Mouse (Mus musculus): ENCODE results near the gene Myo3a.

Gene Myo3a

DNA sequence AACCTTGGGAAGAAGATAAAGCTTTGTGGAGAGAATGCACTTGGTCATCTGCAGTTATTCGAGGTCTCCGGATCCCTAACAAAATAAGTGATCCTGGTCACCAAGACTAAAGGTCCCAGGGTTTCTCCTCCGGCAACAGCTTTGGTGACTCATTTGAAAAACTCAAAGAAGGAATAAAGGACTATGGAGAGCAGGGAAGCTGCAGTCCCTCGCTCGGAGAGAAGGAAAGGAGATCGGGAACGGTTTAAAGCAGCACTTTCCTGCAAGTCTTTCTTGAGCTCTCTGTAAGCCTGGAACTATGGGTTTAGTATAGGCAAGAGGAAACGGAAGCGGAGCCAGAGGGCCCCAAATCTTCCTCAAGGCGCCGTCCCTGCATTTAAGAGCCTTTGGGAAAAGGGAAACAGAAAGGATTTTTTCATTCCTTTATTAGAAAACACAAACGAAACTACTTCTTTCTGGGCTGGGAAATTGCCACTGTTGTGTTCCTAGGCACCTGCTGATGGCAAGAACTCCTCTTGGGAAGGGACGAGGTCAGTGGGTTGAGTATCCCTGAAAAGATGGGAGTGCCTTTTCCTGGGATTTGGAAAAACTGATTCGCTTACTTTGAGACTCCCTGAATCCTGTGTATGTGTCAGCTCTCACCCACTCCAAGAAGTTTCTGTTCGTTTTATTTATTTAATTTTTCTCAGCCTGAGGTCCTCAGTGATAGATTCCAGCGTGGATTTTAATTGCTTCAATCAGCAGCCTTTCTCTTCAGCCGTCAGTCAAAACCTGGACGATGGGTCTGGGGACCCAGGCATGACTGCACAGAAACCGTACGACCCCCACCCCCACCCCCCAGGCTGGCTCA lies 393.9 kb downstream of the Myo3a start:
- no peak for DNase-seq (ENCODE audit: low spot score in 2 of 2)

DNA sequence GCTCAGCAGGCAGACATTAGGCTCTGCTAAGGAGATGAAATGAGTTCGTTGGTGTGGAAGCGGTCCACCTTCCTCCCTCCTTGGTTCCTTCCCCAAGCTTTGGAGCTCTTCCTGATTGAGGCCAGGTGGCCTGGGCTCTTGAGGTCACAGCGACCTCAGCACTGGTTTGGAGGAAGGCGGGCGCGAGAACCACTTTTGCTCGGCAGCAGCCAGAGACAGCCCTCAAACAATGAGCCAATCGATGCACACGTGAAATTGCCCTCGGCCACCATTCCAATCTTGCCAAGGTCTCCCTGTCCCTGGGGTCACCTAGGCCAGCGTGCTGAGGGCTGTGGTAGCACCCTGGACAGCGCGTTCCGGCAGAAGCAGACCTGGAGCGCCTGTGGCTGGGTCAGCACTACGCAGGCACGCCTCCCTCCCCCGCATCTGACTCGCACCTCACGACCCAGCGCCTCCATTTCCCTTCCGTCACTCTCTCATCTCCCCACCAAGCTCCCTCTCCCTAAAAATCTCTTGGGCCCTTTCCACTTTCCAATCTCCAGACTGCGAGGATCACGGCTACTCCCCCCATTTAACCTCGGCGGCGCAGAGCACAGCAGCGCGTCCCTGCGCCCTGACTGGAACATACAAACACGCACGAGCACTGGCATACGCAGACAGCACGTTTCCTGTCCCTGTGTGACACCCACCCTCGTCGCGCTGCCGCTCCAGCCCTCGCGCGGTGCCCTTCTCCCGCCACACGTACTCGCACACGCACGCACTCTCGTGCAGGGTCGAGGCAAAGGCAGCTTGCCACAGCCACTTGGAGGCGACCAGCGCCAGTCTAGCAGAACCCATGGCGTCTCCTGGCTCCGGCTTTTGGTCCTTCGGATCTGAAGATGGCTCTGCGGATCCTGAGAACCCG lies 394.8 kb downstream of the Myo3a start, which contains the start of gene Gad2:
TSS of gene Gad2 (plus strand) at position 378 of the 904 bp plus-strand sequence.
- peak; percentile 13 to 32 for DNase-seq (ENCODE audit: low spot score in 2 of 2)

DNA sequence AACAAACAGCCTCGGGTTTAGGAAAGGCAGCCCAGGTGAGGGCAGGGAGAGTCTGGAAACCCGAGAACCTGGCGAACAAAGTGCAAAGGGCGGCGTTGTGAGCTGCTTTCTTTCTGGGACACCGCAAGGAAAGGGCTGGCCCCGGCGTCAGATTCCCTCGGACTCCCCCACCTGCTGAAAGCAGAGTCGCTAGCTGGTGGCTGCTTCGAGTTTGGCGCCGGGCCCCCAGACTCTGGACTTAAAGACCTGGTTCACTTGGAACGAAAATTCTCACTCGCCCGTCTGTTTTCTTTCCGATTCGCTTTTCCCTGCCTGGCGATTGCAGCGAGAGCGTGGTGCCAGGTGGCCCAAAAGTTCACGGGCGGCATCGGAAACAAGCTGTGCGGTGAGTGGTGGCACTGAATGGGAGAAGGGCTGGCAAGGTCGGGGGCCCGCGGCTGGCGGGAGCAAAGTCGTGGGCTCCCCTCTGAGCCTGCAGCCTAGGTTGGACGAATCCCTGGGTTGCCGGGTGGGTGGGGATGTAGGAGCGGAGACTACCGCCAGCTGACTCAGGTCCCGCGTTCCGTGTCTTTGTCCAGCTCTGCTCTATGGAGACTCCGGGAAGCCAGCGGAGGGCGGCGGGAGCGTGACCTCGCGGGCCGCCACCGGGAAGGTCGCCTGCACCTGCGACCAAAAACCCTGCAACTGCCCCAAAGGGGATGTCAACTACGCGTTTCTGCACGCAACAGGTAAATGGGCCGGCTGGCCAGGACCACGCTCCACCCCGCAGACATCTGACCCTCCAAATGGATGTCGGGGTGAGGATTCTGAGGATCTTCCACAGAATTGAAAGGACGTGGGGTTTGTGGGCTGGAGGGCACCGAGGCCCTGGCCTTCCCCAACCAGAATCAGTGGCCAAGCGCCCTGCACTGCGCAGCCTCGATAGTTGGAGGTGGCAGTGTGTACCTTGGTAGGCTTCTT lies 396.1 kb downstream of the Myo3a start:
- DNase-seq (ENCODE audit: low spot score in 2 of 2) = no peak

DNA sequence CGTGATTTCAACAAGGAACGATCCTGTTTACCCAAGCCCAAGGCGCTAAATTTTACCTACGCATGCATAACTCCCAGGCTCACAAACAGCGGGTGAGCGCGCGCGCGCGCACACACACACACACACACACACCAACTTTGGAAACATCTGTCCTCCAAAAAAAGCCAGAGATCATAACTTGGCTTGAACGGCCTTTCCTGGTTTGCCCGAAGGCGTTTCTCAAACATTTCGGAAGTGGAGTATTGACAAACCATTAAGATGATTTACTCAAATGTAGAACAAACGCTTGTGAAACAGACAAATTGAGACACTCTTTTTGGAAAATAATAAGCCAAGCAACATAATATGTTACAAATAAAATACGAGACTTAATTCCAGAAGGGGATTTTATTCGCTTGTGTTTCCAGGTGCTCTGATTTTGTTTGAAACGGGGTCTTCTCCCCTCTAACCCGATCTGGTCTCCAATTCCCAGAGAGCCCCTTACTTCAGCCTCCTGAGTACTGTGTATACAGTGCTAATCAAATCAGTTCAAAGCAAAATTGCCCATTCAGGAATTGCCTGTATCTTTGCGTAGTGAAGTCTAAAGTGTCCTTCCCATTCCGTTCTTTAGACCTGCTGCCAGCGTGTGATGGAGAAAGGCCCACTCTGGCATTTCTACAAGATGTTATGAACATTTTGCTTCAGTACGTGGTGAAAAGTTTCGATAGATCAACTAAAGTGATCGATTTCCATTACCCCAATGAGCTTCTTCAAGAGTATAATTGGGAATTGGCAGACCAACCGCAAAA lies 397.1 kb downstream of the Myo3a start:
- no peak for DNase-seq (ENCODE audit: low spot score in 2 of 2)

DNA sequence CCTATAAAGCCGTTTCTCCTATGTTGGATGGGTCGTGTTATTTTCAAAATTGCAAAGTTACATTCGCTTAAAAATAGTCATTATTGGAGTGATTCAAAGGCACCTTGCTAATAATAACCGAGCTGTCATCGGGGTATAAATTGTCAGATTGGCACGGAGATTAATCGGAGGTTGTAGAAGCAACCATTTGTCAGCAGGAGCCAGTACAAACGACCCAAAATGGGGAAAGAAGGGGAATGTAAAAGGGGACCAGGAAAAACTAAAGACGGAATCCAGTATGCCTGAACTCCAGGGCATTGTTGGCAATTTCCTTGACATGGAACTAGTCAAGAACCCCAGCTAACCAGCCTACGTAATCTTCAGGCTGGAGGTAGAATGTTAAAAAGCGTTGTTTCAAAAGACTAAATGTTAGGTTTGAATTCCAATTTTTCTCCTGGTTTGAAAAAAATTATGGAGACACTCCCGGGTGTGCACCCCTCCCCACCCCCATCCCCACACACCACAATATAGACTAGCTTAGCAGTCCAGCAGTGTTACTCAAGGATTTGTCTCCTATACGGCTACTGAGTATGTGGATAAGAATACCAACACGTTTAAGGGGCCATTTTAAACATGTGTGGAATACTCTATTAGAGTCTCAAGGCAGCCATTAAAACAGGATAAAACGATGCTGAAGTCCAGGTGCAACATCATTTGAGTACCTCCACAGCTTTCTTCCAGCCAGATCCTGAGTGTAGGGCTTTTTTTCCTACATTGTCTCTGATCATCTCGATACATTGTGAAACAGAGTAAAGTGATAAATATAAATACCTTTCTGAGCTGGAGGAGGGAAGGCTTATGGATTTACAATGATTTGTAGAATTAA lies 398.0 kb downstream of the Myo3a start:
- DNase-seq (ENCODE audit: low spot score in 2 of 2) = no peak

DNA sequence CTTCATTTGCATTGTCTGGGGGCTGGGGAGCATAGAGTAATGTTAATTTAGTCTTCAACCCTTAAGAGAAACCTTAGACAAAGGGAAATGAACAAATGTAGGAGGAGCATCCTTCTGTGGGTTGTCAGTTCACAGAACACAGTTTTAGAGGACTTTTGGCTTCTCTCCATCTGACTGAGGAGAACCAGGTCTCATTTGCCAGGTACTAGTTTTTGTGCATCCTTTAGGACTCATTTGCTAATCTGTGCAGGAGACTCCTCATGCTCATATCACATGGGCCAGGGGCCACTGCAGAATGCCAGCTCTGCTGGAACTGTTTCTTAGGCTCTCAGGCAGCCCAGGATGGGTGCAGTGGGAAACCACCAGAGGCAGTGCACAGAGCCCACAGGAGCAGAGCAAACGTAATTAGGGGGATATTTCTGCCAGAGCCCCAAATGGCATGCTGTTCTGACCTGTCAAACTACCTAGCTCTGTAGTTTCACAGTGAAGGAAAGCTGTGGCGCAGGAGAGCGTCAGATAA lies 399.9 kb downstream of the Myo3a start:
- DNase-seq (ENCODE audit: low spot score in 2 of 2) = peak in 1 of 2 experiments; percentile 19

DNA sequence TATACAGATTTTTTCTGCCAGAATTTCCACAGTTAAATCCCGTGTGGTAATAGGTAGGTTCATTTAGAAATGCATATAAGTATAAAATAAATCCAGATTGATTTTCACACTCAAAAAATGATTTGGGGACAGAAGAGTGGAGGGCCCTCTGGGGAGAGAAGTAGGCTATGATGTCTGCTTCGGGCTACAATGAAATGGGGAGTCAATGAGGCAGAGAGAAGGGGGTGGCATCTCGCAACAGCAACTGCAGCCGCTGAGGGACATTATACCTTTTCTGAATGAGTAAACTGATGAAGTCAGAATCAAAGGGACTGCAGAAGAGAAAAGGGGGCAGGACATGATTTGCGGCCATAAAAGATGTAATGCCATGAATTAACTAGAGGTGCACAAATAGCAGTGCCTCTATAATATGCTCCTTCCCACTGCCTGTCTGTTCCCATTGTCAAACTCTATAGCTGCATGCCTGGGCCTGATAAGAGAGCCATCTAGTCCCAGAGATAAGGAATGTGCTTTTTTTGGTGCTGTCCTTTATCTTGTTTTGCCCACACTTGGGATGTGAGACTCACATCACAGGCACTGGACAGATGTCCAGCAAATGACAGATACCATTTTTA lies 400.6 kb downstream of the Myo3a start:
- DNase-seq (ENCODE audit: low spot score in 2 of 2) = no peak

DNA sequence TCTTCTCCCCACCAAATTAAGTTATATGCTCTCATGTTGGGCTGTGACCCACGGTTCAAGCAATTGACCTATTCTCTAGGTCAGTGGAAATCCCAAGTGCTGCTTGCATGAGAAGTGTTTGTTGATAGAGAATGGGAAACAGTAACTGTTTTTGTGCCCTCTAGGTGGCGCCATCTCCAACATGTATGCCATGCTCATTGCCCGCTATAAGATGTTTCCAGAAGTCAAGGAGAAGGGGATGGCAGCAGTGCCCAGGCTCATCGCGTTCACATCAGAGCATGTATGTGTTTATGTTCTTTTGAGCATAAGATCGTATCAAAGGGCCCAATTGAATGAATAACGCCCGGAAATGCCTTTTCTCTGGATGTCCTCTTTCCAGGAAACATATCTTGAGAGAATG lies 407.5 kb downstream of the Myo3a start:
- DNase-seq (ENCODE audit: low spot score in 2 of 2) = no peak

DNA sequence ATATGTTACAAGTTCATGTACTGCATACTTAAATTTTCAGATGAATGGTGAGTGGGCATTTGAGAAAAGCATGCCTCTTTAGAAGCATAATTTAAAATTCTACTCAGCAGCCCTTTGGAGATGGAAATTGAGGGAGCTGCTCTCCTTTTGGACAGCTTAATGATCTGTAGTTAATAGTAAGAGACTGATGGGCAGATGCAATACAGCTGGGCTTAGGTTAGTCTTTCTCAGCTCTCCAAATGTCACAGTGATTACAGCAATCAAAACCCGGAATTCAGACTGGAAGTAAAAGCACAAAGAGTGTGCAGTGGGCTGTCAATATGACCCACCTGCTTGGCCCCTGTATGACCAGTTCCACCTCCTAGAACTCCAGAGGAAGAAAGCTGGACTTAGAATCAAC lies 418.8 kb downstream of the Myo3a start:
- no peak for DNase-seq (ENCODE audit: low spot score in 2 of 2)

DNA sequence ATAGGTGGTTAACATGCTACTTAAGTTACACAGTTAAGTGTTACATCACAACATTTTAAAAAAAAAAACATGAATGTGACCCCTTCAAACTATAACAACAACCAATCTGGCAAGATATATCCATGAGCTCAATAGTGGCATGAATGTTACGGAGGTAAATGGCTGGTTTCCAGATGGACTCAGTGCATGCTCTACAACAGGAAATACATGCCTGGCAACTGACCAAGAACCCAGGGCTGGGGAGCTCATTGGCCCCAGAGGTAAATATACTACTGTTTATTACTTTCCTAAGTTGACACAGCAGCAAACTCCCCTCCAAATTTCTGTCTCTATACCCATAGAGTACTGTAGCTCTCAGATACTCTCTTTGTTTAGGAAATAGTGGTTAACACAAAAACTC lies 421.1 kb downstream of the Myo3a start:
- no peak for DNase-seq (ENCODE audit: low spot score in 2 of 2)

DNA sequence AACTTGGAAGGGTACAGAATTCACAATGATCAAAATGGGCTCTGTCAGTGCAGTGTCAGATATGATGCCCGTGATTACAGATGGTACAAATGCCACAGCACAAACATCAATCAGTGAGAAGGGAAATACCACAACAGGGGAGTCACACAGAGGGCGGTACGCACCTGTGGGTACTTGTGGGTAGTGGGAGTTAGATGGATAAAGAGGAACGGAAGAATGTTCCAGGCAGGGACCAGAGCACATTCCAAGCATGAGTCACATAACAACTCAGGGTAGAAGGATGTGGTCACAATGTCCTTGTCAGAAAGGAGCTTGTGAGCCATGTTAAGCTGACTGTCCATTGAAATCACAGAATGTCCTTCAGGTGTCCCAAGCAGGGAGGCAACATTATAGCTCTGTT lies 424.5 kb downstream of the Myo3a start:
- no peak for DNase-seq (ENCODE audit: low spot score in 2 of 2)

DNA sequence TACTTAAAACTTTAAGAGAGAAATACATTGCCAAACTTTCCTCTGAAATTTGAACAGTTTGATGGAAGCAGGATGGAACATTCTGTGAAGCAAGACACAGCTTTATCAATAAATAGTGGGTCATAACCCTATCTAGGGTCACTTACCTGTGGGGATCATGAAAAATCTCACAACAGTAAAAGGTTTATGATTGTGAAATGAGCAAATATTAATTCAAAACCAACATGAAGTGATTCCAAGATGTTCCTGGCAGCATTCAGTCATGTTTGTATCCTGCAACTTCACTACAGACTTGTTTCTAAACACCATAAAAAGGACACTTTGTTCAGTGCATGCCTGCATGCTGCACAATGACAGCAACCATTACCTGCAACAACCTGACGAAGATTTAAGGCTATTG lies 436.4 kb downstream of the Myo3a start:
- no peak for DNase-seq (ENCODE audit: low spot score in 2 of 2)
